Mouse (Mus musculus) telencephalon, adult 2 months (tissue): ENCODE measurements at regions not wholly inside any gene's neighbourhood (a gene's known extent, or its start where the extent isn't known, plus 50 kb on each side); places are given as distances from the start of the nearest gene placed in this dataset.

Source experiments
- DNase-seq: peaks from one replicate; pipeline ENCODE4 v3.0.0-alpha.2; 2011; ENCODE audit warnings: low read depth, low spot score

- DNase-seq, result no peak
Observed at GRCm38 (mm10) chr3:70957470-70957869, 950.1 kb downstream of the Otol1 start.

GRCm38 (mm10) chr3:70962498-70962897 lies 955.1 kb downstream of the Otol1 start:
- DNase-seq, result peak; percentile 59

GRCm38 (mm10) chr3:70976945-70977344 lies 969.5 kb downstream of the Otol1 start:
- peak; percentile 50 for DNase-seq

DNA sequence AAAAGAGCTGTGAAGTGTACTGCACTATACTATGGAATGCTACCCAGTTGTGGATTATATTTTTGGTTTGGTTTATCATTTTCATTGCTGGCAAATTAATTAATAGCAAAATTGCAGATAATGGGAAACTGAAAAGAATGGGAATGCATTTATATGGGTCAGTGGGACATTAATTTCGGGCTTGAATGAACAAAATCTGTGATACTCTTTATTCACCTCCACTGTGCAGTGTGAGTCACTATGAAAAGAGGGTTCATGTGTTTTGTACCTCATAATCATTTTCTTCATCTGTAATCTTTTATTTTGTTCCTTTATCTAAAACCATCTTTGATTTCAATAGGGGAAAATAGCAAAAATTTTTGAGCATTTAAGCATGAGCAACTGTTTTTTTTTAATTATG lies 983.5 kb downstream of the Otol1 start:
- no peak for DNase-seq

- DNase-seq, result no peak
Observed at GRCm38 (mm10) chr3:71003052-71003451, 995.6 kb downstream of the Otol1 start.
